Mouse (Mus musculus) bone marrow macrophage, adult 2 months (primary cell): ENCODE data around the gene Cebpa.

Experiments
- CTCF ChIP-seq: IDR thresholded peaks from 2 replicates; pipeline ENCODE4 v1.5.1; 2012; ENCODE audit warnings: low read depth, mild to moderate bottlenecking, low read length, moderate library complexity
- POLR2A ChIP-seq: IDR thresholded peaks from 2 replicates; pipeline ENCODE4 v1.6.1; 2012; ENCODE audit warnings: mild to moderate bottlenecking, low read depth, low read length, borderline replicate concordance

DNA sequence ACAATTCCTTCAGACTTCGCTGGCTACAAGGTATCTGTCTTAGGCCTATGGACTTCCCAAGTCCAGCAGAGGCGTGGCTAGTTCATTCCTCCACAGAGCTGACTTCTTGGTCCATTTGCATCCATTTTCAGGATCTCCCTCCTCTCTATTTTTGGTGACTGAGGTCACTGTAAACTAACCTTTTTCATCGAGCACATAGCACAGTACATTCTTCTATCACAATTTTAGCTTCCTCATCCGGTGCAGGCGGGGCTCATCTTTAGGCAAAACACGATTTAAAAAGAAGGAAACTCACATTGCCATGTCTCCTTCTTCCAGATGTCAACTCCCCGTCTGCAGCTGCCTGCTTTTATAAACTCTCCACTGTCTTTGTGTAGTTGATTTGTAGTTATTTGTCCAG lies 12.5 kb upstream of the Cebpa start:
- TF ChIP-seq POLR2A (no peak), CTCF (no peak)
